Comparison of ENCODE assay signal across 8 mouse cellular contexts in genomic region chr11:76399587-76400330, GRCm38 (mm10). TPM values are rescaled to one million over a fixed set of nuclear protein-coding genes. Genes with fewer than 3 reads are reported as not detected.
DNase-seq lines count a peak whose midpoint lies in the region; ATAC-seq and TF ChIP-seq lines count a peak whose summit lies in the region.

No protein-coding gene starts in this region.

- ATAC-seq in lung, embryonic 15.5 days (ENCODE audit: borderline replicate concordance, extremely low read depth, low FRiP score, low TSS enrichment): peak; percentile 32; the same call in 1 of the 2 replicates

- peak; percentile 7 to 77 (median 9); a peak in 2 of 6 replicates for TF ChIP-seq CTCF in MEL (IDR thresholded peaks at IDR 0.05 in 2 of 3, conservative IDR thresholded peaks at IDR 0.05 in 1 of 3; ENCODE audit: control insufficient read depth in 1 of 3, insufficient read depth in 1 of 3, low read depth in 2 of 3, low read length in 3 of 3, poor library complexity in 1 of 3, severe bottlenecking in 1 of 3)

- H3K4me1 ChIP-seq in MEL (ENCODE audit: control insufficient read depth in 1 of 2, insufficient read depth in 2 of 2, low read length in 2 of 2): peaks cover 10 to 13% of the 10 kb centered on the region in 2 experiments
- H3K4me1 ChIP-seq in lung, embryonic 15.5 days: peaks cover 14% of the 10 kb centered on the region; the same call in 1 of the 2 replicates

- no peak for TF ChIP-seq POLR2A in MEL (IDR thresholded peaks at IDR 0.05; ENCODE audit: control insufficient read depth in 1 of 2, insufficient read depth in 1 of 2, low read depth in 1 of 2, low read length in 2 of 2, poor library complexity in 1 of 2)

- peak overlapping the region; percentile 79 to 96 for H3K4me3 ChIP-seq in MEL (ENCODE audit: control insufficient read depth in 1 of 2, insufficient read depth in 1 of 2, low read depth in 2 of 2, low read length in 2 of 2)
- peak overlapping the region; percentile 57 for H3K4me3 ChIP-seq in lung, embryonic 15.5 days

- no peaks in the 10 kb centered on the region for H3K27me3 ChIP-seq in MEL (ENCODE audit: control insufficient read depth in 1 of 2, insufficient read depth in 2 of 2, low read length in 2 of 2)
- H3K27me3 ChIP-seq in lung, embryonic 15.5 days: 0 out of 2 replicates have a peak, but pooled peaks cover 5% of the 10 kb centered on the region
- H3K27me3 ChIP-seq in splenic B cell, adult 2 months (ENCODE audit: control insufficient read depth, insufficient read depth, low read length, poor library complexity, severe bottlenecking): no peaks in the 10 kb centered on the region

- peak overlapping the region; percentile 2 for H3K27ac ChIP-seq in MEL (ENCODE audit: control insufficient read depth, low read depth, low read length)
- H3K27ac ChIP-seq in lung, embryonic 15.5 days: peak overlapping the region; percentile 85

- 4% methylated on average over 11 of the region's 11 CpGs for WGBS in lung, embryonic 15.5 days

- H3K36me3 ChIP-seq in MEL (ENCODE audit: control insufficient read depth in 1 of 2, insufficient read depth in 2 of 2, low read length in 2 of 2): peaks cover 0 to 15% of the 10 kb centered on the region in 2 experiments; a peak in 2 of 4 replicates
- H3K36me3 ChIP-seq in lung, embryonic 15.5 days: no peaks in the 10 kb centered on the region
- no peaks in the 10 kb centered on the region for H3K36me3 ChIP-seq in splenic B cell, adult 2 months (ENCODE audit: control insufficient read depth, insufficient read depth, low read length, poor library complexity, severe bottlenecking)

- H3K4me2 ChIP-seq in lung, embryonic 15.5 days: peak overlapping the region; percentile 89

- H3K9me3 ChIP-seq in MEL (replicated peaks; ENCODE audit: insufficient read depth, low read length): no peaks in the 10 kb centered on the region
- H3K9me3 ChIP-seq in lung, embryonic 15.5 days: no peaks in the 10 kb centered on the region

- peak; percentile 39 to 57 for TF ChIP-seq EP300 in MEL (IDR thresholded peaks at IDR 0.05; ENCODE audit: low read depth in 1 of 2, low read length in 2 of 2)

- TF ChIP-seq RAD21 in MEL (IDR thresholded peaks at IDR 0.05; ENCODE audit: low read depth, low read length): peak; percentile 82

- H3K79me2 ChIP-seq in MEL (ENCODE audit: control insufficient read depth, insufficient read depth, low read length, poor library complexity): peaks cover 30% of the 10 kb centered on the region

- peak overlapping the region; percentile 61 for H3K9ac ChIP-seq in MEL (ENCODE audit: control insufficient read depth, low read depth, low read length, poor library complexity, severe bottlenecking)
- peak overlapping the region; percentile 35 for H3K9ac ChIP-seq in lung, embryonic 15.5 days

- DNase-seq in 3134 (ENCODE audit: extremely low read depth, insufficient read length, low spot score) (peak; percentile 36), MEL (ENCODE audit: low read depth, low spot score) (peak; percentile 88)
- peak; percentile 77 to 81 for DNase-seq in cerebellum, postnatal 25 days
- DNase-seq in heart, adult 18-20 months: peak; percentile 60 to 68
- peak; percentile 43 for DNase-seq in kidney, adult 18-20 months
- peak; percentile 68 for DNase-seq in splenic B cell, adult 2 months (ENCODE audit: low read depth, low spot score)
- DNase-seq in layer of hippocampus, adult 9-11 months: no peak

TF ChIP-seq in MEL, 35 proteins besides CTCF, POLR2A, EP300 and RAD21:
- TF ChIP-seq MAZ (IDR thresholded peaks at IDR 0.05; ENCODE audit: low read depth, low read length) (0 out of 2 replicates have a peak, but pooled peaks have one; percentile 57), MYC (IDR thresholded peaks at IDR 0.05; ENCODE audit: low read depth, low read length) (no peak; the same call in 1 of the 2 replicates), MYB (IDR thresholded peaks at IDR 0.05; ENCODE audit: low read depth, low read length) (no peak), NRF1 (IDR thresholded peaks at IDR 0.05; ENCODE audit: insufficient read depth, low read depth, low read length, poor library complexity, severe bottlenecking) (no peak), MEF2A (IDR thresholded peaks at IDR 0.05; ENCODE audit: extremely low read depth, insufficient replicate concordance, low read depth, low read length, poor library complexity, severe bottlenecking) (no peak), ZKSCAN1 (IDR thresholded peaks at IDR 0.05; ENCODE audit: low read depth, low read length) (0 out of 2 replicates have a peak, but pooled peaks have one; percentile 56), SMC3 (IDR thresholded peaks at IDR 0.05; ENCODE audit: low read depth, low read length) (peak; percentile 69), POLR2AphosphoS5 (IDR thresholded peaks at IDR 0.05; ENCODE audit: borderline replicate concordance, low read depth, low read length) (no peak), GABPA (IDR thresholded peaks at IDR 0.05; ENCODE audit: low read depth, low read length) (0 out of 2 replicates have a peak, but pooled peaks have one; percentile 22), USF2 (IDR thresholded peaks at IDR 0.05; ENCODE audit: borderline replicate concordance in 1 of 2, insufficient read depth in 1 of 2, low read depth in 1 of 2, low read length in 2 of 2) (no peak), KAT2A (conservative IDR thresholded peaks at IDR 0.05; ENCODE audit: low read depth, low read length) (peak; percentile 40; the same call in 1 of the 2 replicates), GATA1 (IDR thresholded peaks at IDR 0.05; ENCODE audit: low read depth, low read length) (peak; percentile 66), RCOR1 (IDR thresholded peaks at IDR 0.05; ENCODE audit: low read depth, low read length) (no peak), TAL1 (IDR thresholded peaks at IDR 0.05; ENCODE audit: low read length) (no peak), MAFK (IDR thresholded peaks at IDR 0.05; ENCODE audit: borderline replicate concordance, low read depth, low read length) (0 out of 2 replicates have a peak, but pooled peaks have one; percentile 30), ZC3H11A (IDR thresholded peaks at IDR 0.05; ENCODE audit: low read depth, low read length) (peak; percentile 78), JUND (IDR thresholded peaks at IDR 0.05; ENCODE audit: low read depth, low read length) (no peak), POLR2AphosphoS2 (IDR thresholded peaks at IDR 0.05; ENCODE audit: low read length) (no peak), HCFC1 (IDR thresholded peaks at IDR 0.05; ENCODE audit: low read depth, low read length) (peak; percentile 46; the same call in 1 of the 2 replicates), CHD2 (IDR thresholded peaks at IDR 0.05; ENCODE audit: low read length) (no peak), NELFE (IDR thresholded peaks at IDR 0.05; ENCODE audit: low read depth, low read length) (no peak), USF1 (IDR thresholded peaks at IDR 0.05; ENCODE audit: low read depth, low read length) (no peak; the same call in 1 of the 2 replicates), CHD1 (IDR thresholded peaks at IDR 0.05; ENCODE audit: low read depth, low read length) (no peak), SIN3A (IDR thresholded peaks at IDR 0.05; ENCODE audit: low read length) (peak; percentile 80), ELF1 (IDR thresholded peaks at IDR 0.05; ENCODE audit: low read depth, low read length) (peak; percentile 49; the same call in 1 of the 2 replicates), E2F4 (IDR thresholded peaks at IDR 0.05; ENCODE audit: borderline replicate concordance, low read depth, low read length) (no peak), UBTF (IDR thresholded peaks at IDR 0.05; ENCODE audit: borderline replicate concordance, insufficient read depth, low read depth, low read length) (no peak), BHLHE40 (IDR thresholded peaks at IDR 0.05; ENCODE audit: borderline replicate concordance, low read depth, low read length) (0 out of 2 replicates have a peak, but pooled peaks have one; percentile 49), ZNF384 (IDR thresholded peaks at IDR 0.05; ENCODE audit: low read depth, low read length) (peak; percentile 90), TBP (IDR thresholded peaks at IDR 0.05; ENCODE audit: low read depth, low read length) (peak; percentile 21; the same call in 1 of the 2 replicates), MAX (IDR thresholded peaks at IDR 0.05; ENCODE audit: low read length) (no peak; the same call in none of the 2 replicates), ETS1 (IDR thresholded peaks at IDR 0.05; ENCODE audit: low read depth, low read length) (peak; percentile 56; the same call in 1 of the 2 replicates), TCF12 (IDR thresholded peaks at IDR 0.05; ENCODE audit: low read depth, low read length) (no peak; the same call in 1 of the 2 replicates), ZMIZ1 (IDR thresholded peaks at IDR 0.05; ENCODE audit: low read depth, low read length) (0 out of 2 replicates have a peak, but pooled peaks have one; percentile 20), MXI1 (IDR thresholded peaks at IDR 0.05; ENCODE audit: low read depth, low read length) (peak; percentile 91)

RNA-seq across cellular contexts. Expression of gene Nxn, which starts 0.8 kb away (rescaled TPM):
- 53.0 and 65.8 TPM in 2 replicates for total RNA-seq in MEL (2012; rRNA removed)
- 10 to 100 TPM; 52.8 to 54.3 TPM for polyA plus RNA-seq in MEL (2012; ENCODE audit: insufficient read depth in 1 of 2, insufficient read length in 2 of 2, low read depth in 1 of 2, low replicate concordance in 2 of 2, missing spikeins in 1 of 2)
- 10 to 100 TPM; 13.5 to 17.8 TPM for total RNA-seq in heart, adult 18-20 months (2021)
- 24.0 and 24.4 TPM in 2 replicates for polyA plus RNA-seq in lung, embryonic 15.5 days (2015; fragmentation: Nextera tagmentation; extraction: Ambion mirVana)

RNA-seq across cellular contexts. Expression of gene Timm22, which starts 7.0 kb away (rescaled TPM):
- total RNA-seq in MEL (2012; rRNA removed): 71.6 and 77.0 TPM in 2 replicates
- 10 to 100 TPM in 1 of 2 experiments, not detected in 1; 47.4 TPM for polyA plus RNA-seq in MEL (2012; ENCODE audit: insufficient read depth in 1 of 2, insufficient read length in 2 of 2, low read depth in 1 of 2, low replicate concordance in 2 of 2, missing spikeins in 1 of 2)
- total RNA-seq in heart, adult 18-20 months (2021): 10 to 100 TPM; 44.0 to 51.4 TPM
- polyA plus RNA-seq in lung, embryonic 15.5 days (2015; fragmentation: Nextera tagmentation; extraction: Ambion mirVana): 105 and 106 TPM in 2 replicates
